Mouse (Mus musculus): Measurements from ENCODE around the gene Cd276. TPM values are rescaled to one million over a fixed set of nuclear protein-coding genes. Genes with fewer than 3 reads are reported as not detected.

Cd276 gene
- total RNA-seq, 2 experiments from 2014 or later: 8.9 to 10.8 TPM

GRCm38 (mm10) chr9:58554056-58554907 lies 955 bp downstream of the Cd276 start:
- no peak for DNase-seq (ENCODE audit: low spot score in 2 of 2)

- DNase-seq (ENCODE audit: low spot score in 2 of 2): no peak
These were observed 3.2 kb downstream of the Cd276 start for GRCm38 (mm10) chr9:58552083-58552482.

- DNase-seq (ENCODE audit: low spot score in 2 of 2): no peak
These were observed 4.3 kb downstream of the Cd276 start for GRCm38 (mm10) chr9:58550928-58551327.

- DNase-seq (ENCODE audit: low spot score in 2 of 2): no peak
These were observed 5.5 kb downstream of the Cd276 start for GRCm38 (mm10) chr9:58549694-58550093.

- no peak for DNase-seq (ENCODE audit: low spot score in 2 of 2)
These were observed 6.3 kb downstream of the Cd276 start for GRCm38 (mm10) chr9:58548897-58549296.

- DNase-seq (ENCODE audit: low spot score in 2 of 2): no peak
These were observed 8.4 kb downstream of the Cd276 start for GRCm38 (mm10) chr9:58546630-58547360.

GRCm38 (mm10) chr9:58545428-58545827 lies 9.8 kb downstream of the Cd276 start:
- DNase-seq (ENCODE audit: low spot score in 2 of 2): no peak

- peak in 1 of 2 experiments; percentile 55 for DNase-seq (ENCODE audit: low spot score in 2 of 2)
These were observed 10.3 kb downstream of the Cd276 start for GRCm38 (mm10) chr9:58544879-58545324.

- DNase-seq (ENCODE audit: low spot score in 2 of 2): peak; percentile 69 to 72
These were observed 13.3 kb downstream of the Cd276 start for GRCm38 (mm10) chr9:58541895-58542338.

GRCm38 (mm10) chr9:58539886-58540285 lies 15.4 kb downstream of the Cd276 start:
- peak; percentile 47 to 63 for DNase-seq (ENCODE audit: low spot score in 2 of 2)

GRCm38 (mm10) chr9:58537774-58538173 lies 17.5 kb downstream of the Cd276 start:
- no peak for DNase-seq (ENCODE audit: low spot score in 2 of 2)

GRCm38 (mm10) chr9:58535447-58536134 lies 19.6 kb downstream of the Cd276 start:
- DNase-seq (ENCODE audit: low spot score in 2 of 2): peak; percentile 41 to 45

- peak; percentile 47 to 79 for DNase-seq (ENCODE audit: low spot score in 2 of 2)
These were observed 20.5 kb downstream of the Cd276 start for GRCm38 (mm10) chr9:58534766-58535165.

GRCm38 (mm10) chr9:58533322-58533721 lies 21.9 kb downstream of the Cd276 start:
- no peak for DNase-seq (ENCODE audit: low spot score in 2 of 2)

GRCm38 (mm10) chr9:58532236-58532635 lies 23.0 kb downstream of the Cd276 start:
- DNase-seq (ENCODE audit: low spot score in 2 of 2): no peak

GRCm38 (mm10) chr9:58530407-58530806 lies 24.8 kb downstream of the Cd276 start:
- no peak for DNase-seq (ENCODE audit: low spot score in 2 of 2)

GRCm38 (mm10) chr9:58527841-58528240 lies 27.4 kb downstream of the Cd276 start:
- DNase-seq (ENCODE audit: low spot score in 2 of 2): no peak

- no peak for DNase-seq (ENCODE audit: low spot score in 2 of 2)
These were observed 30.1 kb downstream of the Cd276 start for GRCm38 (mm10) chr9:58525108-58525507.

- no peak for DNase-seq (ENCODE audit: low spot score in 2 of 2)
These were observed 33.3 kb downstream of the Cd276 start for GRCm38 (mm10) chr9:58521883-58522423.

GRCm38 (mm10) chr9:58520816-58521581 lies 34.2 kb downstream of the Cd276 start:
- no peak for DNase-seq (ENCODE audit: low spot score in 2 of 2)

Data from layer of hippocampus, postnatal 14 days (tissue).